Mouse (Mus musculus): Measurements from ENCODE around the gene Apoe.

Apoe gene

GRCm38 (mm10) chr7:19668947-19669721, 29.9 kb downstream of the Apoe start:
- in situ Hi-C loops (cut with MseI, MboI): loop anchor here in 1 of 2 experiments (5.0 kb wide), 1 partner anchor 33 kb away; no protein-coding TSS in a partner anchor

- in situ Hi-C loops (cut with MseI, MboI): loop anchor here in 1 of 2 experiments (5.0 kb wide), 1 partner anchor 35 kb away; no protein-coding TSS in a partner anchor
Measured at GRCm38 (mm10) chr7:19667434-19667833, 31.6 kb downstream of the Apoe start.

- in situ Hi-C loops (cut with MseI, MboI): loop anchor here in 1 of 2 experiments (5.0 kb wide), 1 partner anchor 36 kb away; no protein-coding TSS in a partner anchor
Measured at GRCm38 (mm10) chr7:19666750-19667149, 32.2 kb downstream of the Apoe start.

DNA sequence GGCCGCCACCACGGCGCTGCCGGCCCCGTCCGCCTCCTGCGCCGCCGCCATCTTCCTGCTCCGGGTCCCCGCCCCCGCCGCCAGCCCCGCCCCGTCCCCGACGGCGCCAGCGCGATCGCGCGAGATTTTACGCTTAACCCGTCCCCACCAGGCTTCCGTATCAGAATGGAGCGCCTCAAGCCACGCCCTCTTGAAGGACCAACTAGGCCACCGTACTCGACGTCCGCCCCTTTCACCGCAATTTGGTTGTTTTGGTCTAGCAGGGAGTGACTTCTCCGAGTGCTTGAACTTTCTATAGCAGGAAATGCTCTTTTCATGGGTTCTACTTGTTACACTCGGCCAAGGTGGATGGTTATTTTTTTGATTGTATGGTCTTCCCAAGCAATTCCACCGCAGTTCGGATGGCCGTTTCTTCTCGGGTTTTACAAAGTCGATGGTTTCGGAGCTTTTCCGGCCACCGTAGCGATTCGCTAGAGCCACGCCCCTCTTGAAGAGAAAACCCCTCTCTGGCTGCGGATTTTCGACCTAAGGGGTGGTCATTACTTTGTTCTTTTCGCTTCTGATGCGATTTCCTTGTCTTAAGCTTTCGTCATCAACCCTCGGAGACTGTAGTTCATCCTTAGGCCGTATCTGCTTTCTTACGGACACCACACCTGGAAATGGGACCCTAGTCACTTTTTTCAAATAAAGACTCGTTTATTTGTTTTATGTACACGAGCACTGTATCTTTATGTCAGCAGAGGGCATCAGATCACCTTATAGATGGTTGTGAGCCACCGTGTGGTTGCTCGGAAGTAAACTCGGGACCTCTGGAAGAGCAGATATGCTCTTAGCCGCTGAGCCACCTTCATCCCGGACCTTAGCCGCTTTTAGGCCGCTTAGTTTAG, 33.8 kb downstream of the Apoe start, which contains the start of gene Clptm1:
Gene Clptm1, minus strand, starts transcription at position 79 of the 887 bp plus-strand sequence.
- in situ Hi-C loops (cut with MseI, MboI): loop anchor here in 1 of 2 experiments (5.0 kb wide), 1 partner anchor 37 kb away; no protein-coding TSS in a partner anchor

DNA sequence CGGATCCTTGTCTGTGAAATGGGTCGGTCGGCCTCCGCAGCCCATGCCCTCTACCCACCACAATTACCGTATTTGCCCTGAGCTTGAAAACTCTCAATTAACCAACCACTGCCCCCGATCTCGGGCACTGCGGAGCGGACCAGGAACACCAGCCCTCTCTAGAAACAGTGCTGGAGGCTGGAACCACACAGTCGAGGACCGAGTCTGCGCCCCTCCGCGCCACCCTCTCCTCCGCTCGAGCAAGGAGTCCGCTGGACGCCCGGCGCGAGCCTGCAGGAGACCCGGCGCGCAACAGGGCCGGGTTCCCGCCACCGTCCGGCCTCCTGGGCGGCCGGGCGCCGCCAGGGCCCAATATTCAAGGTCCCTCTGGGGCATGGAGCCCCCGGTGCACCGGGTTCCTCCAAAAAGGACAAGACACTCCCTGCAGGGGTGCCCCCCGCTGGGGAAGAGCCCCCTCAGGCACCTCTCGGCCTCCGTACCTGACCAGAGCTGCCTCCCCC, 34.5 kb downstream of the Apoe start:
- in situ Hi-C loops (cut with MseI, MboI): no loop called here

DNA sequence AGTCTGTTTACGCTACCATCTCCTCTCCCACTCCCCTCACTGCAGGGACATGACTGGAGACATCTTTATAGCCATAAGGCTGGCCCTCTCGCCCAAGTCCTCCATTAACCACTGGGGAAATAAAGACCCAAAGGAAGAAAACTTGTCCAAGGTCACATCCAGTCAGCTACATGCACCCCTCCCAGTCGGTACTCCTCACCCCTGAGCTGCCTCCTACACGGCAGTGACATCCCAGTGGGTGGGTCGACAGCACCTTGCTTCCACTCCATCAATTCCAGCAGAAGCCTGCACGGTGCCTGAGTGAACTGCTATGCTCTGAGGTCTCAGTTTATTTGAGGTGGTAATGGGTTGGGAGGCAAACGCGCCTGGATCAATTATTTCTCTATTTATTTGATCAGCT, 35.0 kb downstream of the Apoe start:
- in situ Hi-C loops (cut with MseI, MboI): no loop called here

- in situ Hi-C loops (cut with MseI, MboI): no loop called here
Measured at GRCm38 (mm10) chr7:19652614-19653013, 46.4 kb downstream of the Apoe start.

GRCm38 (mm10) chr7:19651063-19651786, 47.8 kb downstream of the Apoe start:
- in situ Hi-C loops (cut with MseI, MboI): no loop called here
